Mouse (Mus musculus): ENCODE results near the gene Rem2.

GRCm38 (mm10) chr14:54509774-54510173 is 33.9 kb downstream of the Rem2 start:
- no peak for TF ChIP-seq POLR2A (IDR thresholded peaks at IDR 0.05; ENCODE audit: borderline replicate concordance, control insufficient read depth, low read depth, low read length)
- no peak for TF ChIP-seq CTCF (IDR thresholded peaks at IDR 0.05; ENCODE audit: control insufficient read depth, insufficient read depth, low read length)
